Mouse (Mus musculus): ENCODE data around the gene Creb3l4. TPM values are rescaled to one million over a fixed set of nuclear protein-coding genes. Genes with fewer than 3 reads are reported as not detected.
A peak's percentile ranks its signal among the peaks of the same experiment; 100 is the strongest.

Creb3l4 gene
- polyA plus RNA-seq, 2 experiments, result 0.24 to 0.27 TPM

GRCm38 (mm10) chr3:90265932-90266741 is 22.8 kb upstream of the Creb3l4 start:
- H3K9me3 ChIP-seq (ENCODE audit: control insufficient read depth, low read length), result no peaks in the 10 kb centered on the region
- peak overlapping the region; percentile 99 for H3K4me2 ChIP-seq (ENCODE audit: low read depth)
- peak overlapping the region; percentile 78 for H3K9ac ChIP-seq (replicated peaks)
- H3K4me1 ChIP-seq (replicated peaks; ENCODE audit: control insufficient read depth in 2 of 2, insufficient read depth in 2 of 2, low read length in 1 of 2), result peaks cover 6 to 23% of the 10 kb centered on the region in 2 experiments
- WGBS (ENCODE audit: insufficient replicate concordance), result 7% methylated on average over 16 of the region's 16 CpGs
- no peaks in the 10 kb centered on the region for H3K27me3 ChIP-seq (ENCODE audit: control insufficient read depth, insufficient read depth, low read length)
- H3K4me3 ChIP-seq (ENCODE audit: insufficient read depth in 1 of 2, low read depth in 2 of 2, low read length in 2 of 2), result peak overlapping the region; percentile 83 to 90
- peak overlapping the region; percentile 57 for H3K27ac ChIP-seq
- no peak for TF ChIP-seq EP300 (IDR thresholded peaks at IDR 0.05; ENCODE audit: low read depth)
- TF ChIP-seq CTCF (IDR thresholded peaks at IDR 0.05; ENCODE audit: low read depth), result no peak
- H3K36me3 ChIP-seq (replicated peaks; ENCODE audit: control insufficient read depth, insufficient read depth, low read depth), result peaks cover 6% of the 10 kb centered on the region; the same call in 1 of the 2 replicates
- peak; percentile 2; the same call in 1 of the 2 replicates for ATAC-seq (ENCODE audit: insufficient read depth)
- peak in 1 of 3 experiments; percentile 30 for DNase-seq (ENCODE audit: low read depth in 3 of 3, low spot score in 3 of 3)

- ATAC-seq (ENCODE audit: insufficient read depth) (peak; percentile 94), DNase-seq (ENCODE audit: low read depth in 3 of 3, low spot score in 3 of 3) (peak; percentile 68 to 76 (median 69))
- H3K27ac ChIP-seq, result peak within 1 kb of the TSS; percentile 57
- peaks cover 6 to 23% of the 10 kb centered on the region in 2 experiments for H3K4me1 ChIP-seq (replicated peaks; ENCODE audit: control insufficient read depth in 2 of 2, insufficient read depth in 2 of 2, low read length in 1 of 2)
- H3K36me3 ChIP-seq (replicated peaks; ENCODE audit: control insufficient read depth, insufficient read depth, low read depth), result peaks cover 6% of the 10 kb centered on the region; the same call in 1 of the 2 replicates
- peak within 1 kb of the TSS; percentile 83 to 90 for H3K4me3 ChIP-seq (ENCODE audit: insufficient read depth in 1 of 2, low read depth in 2 of 2, low read length in 2 of 2)
- TF ChIP-seq CTCF (IDR thresholded peaks at IDR 0.05; ENCODE audit: low read depth) (peak; percentile 96), EP300 (IDR thresholded peaks at IDR 0.05; ENCODE audit: low read depth) (no peak)
- H3K27me3 ChIP-seq (ENCODE audit: control insufficient read depth, insufficient read depth, low read length), result no peaks in the 10 kb centered on the region
- H3K9ac ChIP-seq (replicated peaks), result peak within 1 kb of the TSS; percentile 78
- H3K9me3 ChIP-seq (ENCODE audit: control insufficient read depth, low read length), result no peaks in the 10 kb centered on the region
- under 1% methylated on average over 81 of the region's 87 CpGs for WGBS (ENCODE audit: insufficient replicate concordance)
- H3K4me2 ChIP-seq (ENCODE audit: low read depth), result peak within 1 kb of the TSS; percentile 99
These were observed 22.0 kb upstream of the Creb3l4 start, which contains the start of gene Dennd4b for GRCm38 (mm10) chr3:90265034-90265931. Gene Dennd4b, plus strand, starts transcription at chr3:90265185.

GRCm38 (mm10) chr3:90264687-90265033 is 21.3 kb upstream of the Creb3l4 start:
- WGBS (ENCODE audit: insufficient replicate concordance), result 21% methylated on average over 10 of the region's 10 CpGs
- ATAC-seq (ENCODE audit: insufficient read depth) (no peak), DNase-seq (ENCODE audit: low read depth in 3 of 3, low spot score in 3 of 3) (no peak)
- no peaks in the 10 kb centered on the region for H3K27me3 ChIP-seq (ENCODE audit: control insufficient read depth, insufficient read depth, low read length)
- H3K9ac ChIP-seq (replicated peaks), result no peak overlapping the region
- no peak overlapping the region; the same call in 1 of the 2 replicates for H3K27ac ChIP-seq
- TF ChIP-seq EP300 (IDR thresholded peaks at IDR 0.05; ENCODE audit: low read depth) (no peak), CTCF (IDR thresholded peaks at IDR 0.05; ENCODE audit: low read depth) (no peak)
- peak overlapping the region; percentile 99 for H3K4me2 ChIP-seq (ENCODE audit: low read depth)
- H3K4me1 ChIP-seq (replicated peaks; ENCODE audit: control insufficient read depth in 2 of 2, insufficient read depth in 2 of 2, low read length in 1 of 2), result peaks cover 6 to 23% of the 10 kb centered on the region in 2 experiments
- peaks cover 12% of the 10 kb centered on the region for H3K36me3 ChIP-seq (replicated peaks; ENCODE audit: control insufficient read depth, insufficient read depth, low read depth)
- peak overlapping the region; percentile 83 to 90 for H3K4me3 ChIP-seq (ENCODE audit: insufficient read depth in 1 of 2, low read depth in 2 of 2, low read length in 2 of 2)
- no peaks in the 10 kb centered on the region for H3K9me3 ChIP-seq (ENCODE audit: control insufficient read depth, low read length)

GRCm38 (mm10) chr3:90263121-90263771 is 19.9 kb upstream of the Creb3l4 start:
- no peak for ATAC-seq (ENCODE audit: insufficient read depth)
- no peak for TF ChIP-seq EP300 (IDR thresholded peaks at IDR 0.05; ENCODE audit: low read depth)
- TF ChIP-seq CTCF (IDR thresholded peaks at IDR 0.05; ENCODE audit: low read depth), result no peak

More at GRCm38 (mm10) chr3:90263121-90263771, 19.9 kb upstream of the Creb3l4 start:
- Histone ChIP-seq H3K9me3 (ENCODE audit: control insufficient read depth, low read length) (no peaks in the 10 kb centered on the region), H3K4me1 (replicated peaks; ENCODE audit: control insufficient read depth in 2 of 2, insufficient read depth in 2 of 2, low read length in 1 of 2) (peaks cover 6 to 21% of the 10 kb centered on the region in 2 experiments), H3K36me3 (replicated peaks; ENCODE audit: control insufficient read depth, insufficient read depth, low read depth) (peaks cover 17% of the 10 kb centered on the region), H3K4me3 (ENCODE audit: insufficient read depth in 1 of 2, low read depth in 2 of 2, low read length in 2 of 2) (no peak overlapping the region), H3K4me2 (ENCODE audit: low read depth) (no peak overlapping the region), H3K27ac (no peak overlapping the region), H3K9ac (replicated peaks) (no peak overlapping the region), H3K27me3 (ENCODE audit: control insufficient read depth, insufficient read depth, low read length) (no peaks in the 10 kb centered on the region)
- DNase-seq (ENCODE audit: low read depth in 3 of 3, low spot score in 3 of 3), result no peak
- WGBS (ENCODE audit: insufficient replicate concordance), result 74% methylated on average over 5 of the region's 5 CpGs

Measured in liver, embryonic 14.5 days (tissue).